Mouse (Mus musculus) G1E (cell line): ENCODE data around the gene Sult1d1.

ENCODE experiments used
- CTCF ChIP-seq: IDR thresholded peaks from 2 replicates; pipeline ENCODE4 v1.5.1; 2012; ENCODE audit warnings: low read depth, low read length, inconsistent platforms, mixed read lengths
- GATA1 ChIP-seq: IDR thresholded peaks from 2 replicates; pipeline ENCODE4 v1.6.1; 2012; ENCODE audit warnings: borderline replicate concordance, low read length, inconsistent platforms, mixed read lengths

DNA sequence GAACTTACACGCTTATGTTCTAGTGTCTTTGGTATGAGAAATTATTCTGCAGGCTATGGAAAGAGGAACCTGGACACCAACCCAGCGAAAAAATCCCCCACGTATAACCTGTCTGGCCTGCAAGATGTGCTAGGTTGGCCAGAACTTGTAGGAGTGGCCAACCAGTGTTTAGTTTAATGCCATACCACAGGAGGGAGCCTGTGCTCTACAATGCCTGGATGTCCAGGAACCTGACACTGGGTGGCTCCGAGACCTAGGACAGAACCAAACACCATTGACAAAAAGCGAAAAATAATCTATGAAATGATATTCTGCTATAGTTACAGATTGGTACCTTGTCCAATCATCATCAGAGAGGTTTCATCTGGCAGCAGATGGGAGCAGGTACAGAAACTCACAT, 8.7 kb downstream of the Sult1d1 start:
- TF ChIP-seq CTCF, result no peak
- TF ChIP-seq GATA1, result no peak
